Mouse (Mus musculus): ENCODE results near the gene Lgmn. TPM values are rescaled to one million over a fixed set of nuclear protein-coding genes. Genes with fewer than 3 reads are reported as not detected.

The Lgmn gene
- total RNA-seq, 2 experiments from 2014 or later: 29.4 to 31.9 TPM

DNA sequence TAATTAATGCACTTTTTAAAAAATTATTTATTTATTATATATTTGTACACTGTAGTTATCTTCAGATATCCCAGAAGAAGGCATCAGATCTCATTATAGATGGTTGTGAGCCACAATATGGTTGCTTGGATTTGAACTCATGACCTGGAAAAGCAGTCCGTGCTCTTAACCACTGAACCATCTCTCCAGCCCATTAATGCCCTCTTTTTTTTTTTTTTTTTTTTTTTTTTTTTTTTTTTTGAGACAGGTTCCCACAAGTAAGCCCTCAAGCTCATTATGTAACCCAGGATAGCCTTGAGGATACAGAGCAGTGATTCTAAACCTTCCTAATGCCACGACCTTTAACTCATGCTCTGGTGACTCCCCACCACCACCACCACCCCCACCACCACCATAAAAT lies 48.5 kb downstream of the Lgmn start:
- DNase-seq: no peak

DNA sequence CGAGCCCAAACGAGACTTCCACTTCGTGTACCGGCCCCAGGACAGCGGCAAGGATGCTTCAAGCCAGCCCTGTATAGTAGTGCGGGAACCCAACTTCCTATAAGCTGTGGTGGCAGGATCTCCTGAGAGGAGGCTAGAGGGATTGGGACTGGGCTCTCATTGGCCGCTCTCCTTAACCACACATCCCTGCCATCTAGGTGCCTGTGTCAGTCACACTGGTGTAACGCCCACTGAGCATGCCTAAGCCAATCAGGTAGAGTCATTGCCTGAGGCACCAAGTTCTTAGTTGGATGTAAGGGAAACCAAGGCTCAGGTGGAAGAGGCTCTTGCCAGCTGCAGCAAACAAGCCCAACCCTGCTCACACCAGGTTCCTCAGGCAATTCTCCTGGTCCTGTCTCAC lies 49.6 kb downstream of the Lgmn start:
- DNase-seq: no peak

DNA sequence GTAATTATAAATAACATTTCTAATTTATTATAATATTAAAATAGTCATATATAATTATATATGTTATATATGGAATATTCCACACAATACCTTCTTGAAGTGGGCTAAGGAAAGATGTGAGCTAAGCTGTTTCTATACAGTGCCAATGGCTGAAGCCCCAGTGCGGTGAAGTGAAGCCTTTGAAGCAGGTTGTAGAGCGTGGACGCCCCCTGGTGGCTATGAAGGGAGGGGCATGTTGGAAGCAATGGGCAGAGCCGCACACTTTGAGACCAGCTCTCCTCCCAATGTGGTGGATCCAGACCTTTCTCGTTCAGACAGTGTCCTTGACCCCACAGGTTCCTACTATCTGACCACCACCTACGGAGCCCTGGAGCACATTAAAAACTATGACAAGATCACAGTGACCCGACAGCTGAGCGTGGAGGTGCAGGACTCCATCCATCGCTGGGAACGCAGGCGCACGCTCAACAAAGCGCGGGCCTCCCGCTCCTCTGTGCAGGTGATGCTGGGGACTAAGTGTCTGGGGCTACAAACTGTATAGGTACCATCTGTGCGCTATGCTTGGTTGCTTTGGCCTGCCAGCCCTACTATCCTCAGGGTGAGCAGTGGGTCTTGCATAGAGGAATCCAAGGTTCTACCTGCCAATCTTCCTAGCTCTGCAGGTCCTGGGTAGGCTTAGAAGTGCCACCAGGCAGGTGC lies 52.2 kb downstream of the Lgmn start:
- peak; percentile 41 for DNase-seq

DNA sequence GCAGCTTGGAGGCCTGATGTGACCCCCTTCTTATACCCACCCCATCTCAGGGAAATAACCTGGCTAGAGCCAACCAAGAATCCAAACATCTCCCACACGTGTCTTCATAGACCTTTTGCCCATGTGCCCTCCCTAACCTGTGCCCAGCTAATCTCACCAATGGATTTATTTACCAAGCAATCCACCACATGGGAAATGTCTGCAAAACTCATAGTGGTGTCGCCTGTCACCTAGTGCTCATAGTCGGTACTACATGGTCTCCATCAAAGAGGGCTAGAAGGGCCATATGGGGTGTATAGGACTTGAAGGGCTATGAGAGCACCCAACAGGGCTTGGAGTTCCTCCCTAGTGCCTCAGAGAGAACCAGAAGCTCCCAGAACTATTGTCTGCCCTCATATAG lies 54.8 kb downstream of the Lgmn start:
- no peak for DNase-seq

DNA sequence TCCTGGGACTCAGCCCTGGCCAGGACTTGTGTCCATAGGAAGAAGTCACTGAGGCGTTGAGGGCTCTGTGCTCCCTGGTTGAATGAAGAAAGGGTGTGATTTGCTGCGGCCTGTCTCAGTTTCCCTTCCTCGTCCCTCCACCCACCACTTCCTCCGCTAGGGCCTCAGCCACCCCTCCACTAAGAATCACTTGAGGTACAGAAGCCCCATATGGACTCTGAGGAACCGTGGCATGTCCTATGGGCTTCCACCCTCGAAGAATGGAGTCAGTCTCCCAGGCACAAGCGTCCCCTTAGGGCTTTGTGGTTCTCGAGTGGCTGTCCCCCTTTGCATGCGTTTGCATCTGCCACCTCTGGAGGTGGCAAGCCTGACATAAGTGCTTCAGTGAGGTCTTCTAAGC lies 56.3 kb downstream of the Lgmn start:
- no peak for DNase-seq

DNA sequence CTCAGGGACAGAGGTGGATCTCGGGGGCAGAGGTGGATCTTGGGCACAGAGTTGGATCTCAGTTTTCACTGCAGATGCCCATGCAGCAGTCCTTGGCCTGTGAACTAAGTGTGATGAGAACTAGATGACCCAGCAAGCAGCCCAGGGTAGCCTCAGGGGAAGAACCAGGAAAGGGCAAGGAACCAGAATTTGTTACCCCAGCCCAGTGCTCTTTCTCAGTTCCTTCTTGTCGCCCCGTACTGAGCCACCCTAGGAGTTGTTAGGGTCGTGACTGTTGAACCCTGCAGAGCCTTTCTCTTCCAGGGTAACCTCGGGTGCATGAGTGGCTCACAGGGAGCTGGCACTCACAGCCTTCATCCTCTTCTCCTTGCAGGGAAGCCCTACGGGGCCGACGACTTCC lies 57.4 kb downstream of the Lgmn start:
- no peak for DNase-seq

DNA sequence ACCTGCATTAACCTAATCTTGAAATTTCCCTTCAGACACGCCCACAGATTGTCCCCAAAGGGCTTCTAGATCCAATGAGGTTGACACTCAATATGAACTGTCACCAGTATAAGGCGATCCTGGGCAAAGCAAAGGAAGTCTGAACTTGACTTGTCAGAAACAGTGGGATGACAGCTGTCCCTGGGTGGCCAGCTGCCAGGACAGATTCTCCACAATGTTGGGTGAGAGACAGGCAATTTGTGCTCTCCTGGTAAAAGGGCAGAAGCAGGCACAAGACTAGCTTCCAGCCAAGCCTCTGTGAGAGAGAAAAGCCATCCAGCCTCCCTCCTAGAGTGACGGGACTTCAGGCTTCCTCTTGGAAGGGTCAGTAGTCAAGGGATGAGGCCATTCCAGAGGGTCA lies 67.3 kb downstream of the Lgmn start:
- DNase-seq: no peak

DNA sequence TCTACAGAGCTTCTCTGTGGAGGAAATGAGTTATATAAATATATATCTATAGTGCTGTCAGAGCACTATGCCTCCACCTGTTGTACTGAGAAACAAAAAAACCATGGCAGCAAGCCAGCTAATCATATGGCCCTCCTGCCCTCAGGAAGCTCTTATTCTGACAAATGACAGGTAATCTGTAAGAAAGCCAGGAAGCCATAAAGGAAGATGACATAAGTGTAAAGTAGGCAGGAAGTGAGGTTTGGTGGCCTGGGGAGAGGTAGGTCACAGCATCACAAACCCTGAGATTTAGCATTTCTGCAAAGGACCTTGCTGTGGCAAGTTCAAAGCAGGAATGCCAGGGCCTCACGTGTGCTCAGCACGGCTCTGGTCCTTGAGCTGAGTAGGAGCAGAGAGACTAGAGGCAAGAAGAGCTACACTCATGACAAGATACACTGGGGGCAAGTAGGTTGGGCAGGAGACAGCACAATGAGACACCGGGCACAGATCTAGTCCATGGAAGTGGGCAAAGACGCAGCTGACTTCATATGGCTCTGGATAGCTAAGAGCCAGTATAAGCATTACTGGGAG lies 68.6 kb downstream of the Lgmn start:
- no peak for DNase-seq

DNA sequence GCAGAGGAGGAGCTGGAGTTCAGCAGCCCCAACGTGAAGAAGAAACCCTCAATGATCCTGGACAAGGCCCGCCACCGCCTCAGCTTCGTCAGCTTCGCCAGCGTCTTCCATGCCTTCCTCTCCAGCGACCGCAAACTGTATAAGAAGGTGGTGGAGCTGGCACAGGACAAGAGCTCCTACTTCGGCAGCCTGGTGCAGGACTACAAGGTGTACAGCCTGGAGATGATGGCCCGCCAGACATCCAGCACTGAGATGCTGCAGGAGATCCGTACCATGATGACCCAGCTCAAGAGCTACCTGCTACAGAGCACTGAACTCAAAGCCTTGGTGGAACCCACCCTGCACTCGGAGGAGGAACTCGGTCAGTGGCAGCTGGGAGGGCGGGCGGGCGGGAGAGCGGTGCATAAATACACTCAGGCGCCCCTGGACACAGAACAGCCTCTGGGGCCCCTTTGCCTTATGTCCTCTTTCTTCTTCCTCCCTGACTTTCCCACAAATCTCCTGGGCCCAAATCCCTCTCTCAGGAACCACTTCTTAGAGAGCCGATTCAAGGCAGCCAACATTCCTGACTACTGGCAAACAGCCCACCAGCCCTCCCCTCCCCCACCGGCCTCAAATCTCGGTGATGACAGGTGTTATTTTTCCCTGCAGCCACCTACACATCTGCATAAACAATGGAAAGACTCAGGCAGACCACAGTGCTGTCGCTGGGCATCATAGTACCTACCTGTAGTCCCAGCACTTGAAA lies 70.0 kb downstream of the Lgmn start:
- no peak for DNase-seq

DNA sequence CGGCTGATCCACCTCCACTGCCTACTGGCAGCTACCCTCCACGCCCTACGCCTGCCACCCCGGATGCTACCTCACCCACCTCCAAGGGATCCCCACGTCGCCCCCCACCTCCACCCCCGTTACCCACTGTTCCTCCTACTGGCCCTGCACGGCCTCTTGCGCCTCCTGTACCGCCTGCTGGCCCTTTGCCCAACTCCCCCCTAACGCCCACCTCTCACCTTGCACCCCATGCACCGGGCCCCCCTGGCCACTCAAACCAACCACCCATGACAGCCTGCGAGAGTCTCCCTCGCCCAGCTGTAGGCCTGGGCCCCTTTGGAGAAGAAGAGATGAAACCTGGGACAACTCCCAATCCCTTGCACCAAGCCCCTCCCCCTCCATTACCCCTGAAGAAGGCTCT lies 71.1 kb downstream of the Lgmn start:
- no peak for DNase-seq

DNA sequence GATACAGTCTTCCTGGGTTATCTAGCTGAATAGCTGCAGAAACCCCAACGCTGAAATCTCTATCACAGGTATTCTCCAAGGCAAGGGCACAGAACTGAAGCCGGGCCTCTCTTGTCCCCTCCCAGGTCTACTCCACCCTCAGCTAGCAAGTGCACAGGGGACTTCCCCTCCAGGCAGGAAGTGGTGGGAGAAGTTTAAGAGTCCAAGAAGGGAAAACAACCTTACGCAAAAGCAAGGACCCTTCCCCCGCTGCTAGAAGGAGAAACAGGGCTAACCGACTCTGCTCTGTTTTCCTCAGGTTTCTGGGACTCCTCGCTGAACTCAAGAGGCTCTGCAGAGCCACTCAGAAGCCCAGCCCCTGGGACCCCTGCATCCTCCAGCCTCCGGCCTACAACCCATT lies 71.5 kb downstream of the Lgmn start:
- no peak for DNase-seq

DNA sequence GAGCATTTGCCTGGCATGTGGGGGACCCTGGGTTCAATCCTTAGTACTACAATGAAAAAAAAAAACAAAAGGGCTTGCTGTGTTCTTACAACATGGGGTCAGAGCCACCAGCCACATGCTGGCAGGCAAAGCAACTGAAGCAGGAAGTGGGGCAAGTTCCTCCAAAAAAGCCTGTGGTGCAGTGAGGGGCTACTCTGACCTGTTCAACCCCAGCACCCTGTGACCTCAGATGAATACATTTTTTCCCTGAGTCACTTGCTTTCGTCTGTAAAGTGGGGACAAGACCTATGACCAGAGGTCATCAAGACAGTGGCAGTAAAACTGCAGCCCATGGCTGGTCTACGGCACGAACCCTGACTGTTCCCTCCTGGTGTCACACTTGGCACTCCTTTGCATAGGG lies 72.5 kb downstream of the Lgmn start:
- no peak for DNase-seq

DNA sequence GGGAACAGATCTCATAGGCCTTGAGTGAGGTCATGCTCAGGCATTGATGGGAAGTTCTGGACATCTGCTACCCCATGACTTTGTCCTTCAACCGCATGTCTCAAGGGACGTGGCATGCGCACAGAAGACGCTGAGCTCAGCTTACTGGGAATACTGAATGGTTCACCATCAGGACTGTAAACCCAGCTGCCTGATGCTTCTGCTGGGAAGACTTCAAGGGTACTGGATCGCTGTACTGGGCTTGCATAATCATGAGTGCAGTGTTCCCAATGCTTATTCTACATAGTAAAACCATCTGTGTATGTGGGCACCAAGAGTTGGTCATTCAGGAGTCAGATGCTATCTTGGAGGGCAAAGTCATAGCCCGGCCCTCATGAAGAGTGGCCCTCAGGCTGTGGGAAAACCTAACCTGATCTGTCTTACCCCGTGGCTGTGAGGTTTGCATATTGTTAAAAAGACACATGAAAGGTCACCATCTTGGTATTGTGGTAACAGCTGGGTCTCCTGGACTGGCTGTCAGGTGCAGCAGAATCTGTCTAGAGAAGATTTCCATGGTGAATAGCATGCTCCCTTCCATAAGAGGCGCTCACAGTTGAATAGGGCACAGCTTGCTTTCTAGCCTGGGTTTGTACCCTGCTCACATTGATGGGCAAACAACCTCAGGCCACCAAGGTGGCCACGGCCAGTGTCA lies 73.3 kb downstream of the Lgmn start:
- no peak for DNase-seq

DNA sequence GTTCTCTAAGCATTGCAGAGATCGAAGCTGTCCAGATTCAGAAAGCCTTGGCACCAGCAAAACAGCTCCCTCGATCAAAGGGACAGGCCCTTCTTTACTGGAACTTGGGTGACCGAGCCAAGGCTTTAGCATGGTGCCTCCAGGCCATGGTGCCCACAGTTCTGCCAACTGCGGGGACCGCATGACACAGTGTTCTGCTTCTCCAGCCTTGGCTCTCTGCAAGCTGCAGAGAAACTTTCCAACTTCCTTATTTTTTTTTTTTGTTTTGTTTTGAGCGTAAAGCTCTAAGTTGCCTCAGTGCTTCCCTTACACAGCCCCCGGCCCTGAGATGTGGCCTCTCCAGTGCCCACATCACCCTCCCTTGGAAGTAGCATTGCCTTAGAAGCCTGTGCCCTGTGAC lies 74.6 kb downstream of the Lgmn start:
- DNase-seq: no peak

DNA sequence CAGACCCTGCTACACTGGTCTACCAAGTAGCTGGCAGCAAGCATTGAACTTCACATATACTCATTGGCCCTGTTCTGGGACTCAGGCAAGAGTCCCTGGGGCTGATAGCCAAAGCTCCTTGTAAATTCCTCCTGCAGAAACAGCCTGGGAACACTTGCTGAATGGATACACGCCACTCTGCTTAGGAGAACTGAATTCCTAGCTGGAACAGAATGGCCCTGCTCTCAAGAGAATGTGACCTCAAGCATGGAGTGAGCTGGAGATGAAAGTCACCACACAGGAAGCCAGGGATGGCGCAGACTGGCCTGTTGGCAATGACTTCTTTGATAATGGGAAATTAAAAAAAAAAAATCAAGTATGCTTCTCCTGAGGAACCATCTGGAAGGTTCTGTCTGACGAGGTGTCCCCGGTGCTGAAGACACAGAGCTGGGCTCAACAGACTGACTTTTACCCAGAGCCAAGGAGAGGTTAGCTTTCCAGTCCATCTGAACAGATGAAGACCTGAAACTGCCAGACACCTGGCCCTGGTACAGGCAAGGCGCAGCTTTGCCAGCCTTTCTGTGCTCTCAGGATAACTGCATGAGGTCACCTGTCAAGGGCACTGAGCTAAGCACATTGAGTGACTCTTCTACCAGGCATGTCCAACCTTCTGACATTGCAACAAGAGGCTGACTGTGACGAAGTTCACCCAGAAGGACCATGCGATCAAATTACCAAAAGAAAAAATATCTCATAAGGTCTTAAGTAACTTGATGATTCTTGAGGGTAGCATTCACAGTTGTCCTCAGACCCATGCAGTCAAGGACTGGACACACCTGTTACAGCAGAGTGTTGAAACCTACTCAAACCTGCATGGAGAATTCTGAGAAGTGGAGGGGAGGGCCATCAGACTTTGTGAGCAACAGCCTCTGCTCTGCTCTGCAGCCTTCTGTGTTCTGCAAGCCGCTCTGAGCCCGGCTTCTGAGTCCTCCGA lies 78.1 kb downstream of the Lgmn start:
- no peak for DNase-seq

DNA sequence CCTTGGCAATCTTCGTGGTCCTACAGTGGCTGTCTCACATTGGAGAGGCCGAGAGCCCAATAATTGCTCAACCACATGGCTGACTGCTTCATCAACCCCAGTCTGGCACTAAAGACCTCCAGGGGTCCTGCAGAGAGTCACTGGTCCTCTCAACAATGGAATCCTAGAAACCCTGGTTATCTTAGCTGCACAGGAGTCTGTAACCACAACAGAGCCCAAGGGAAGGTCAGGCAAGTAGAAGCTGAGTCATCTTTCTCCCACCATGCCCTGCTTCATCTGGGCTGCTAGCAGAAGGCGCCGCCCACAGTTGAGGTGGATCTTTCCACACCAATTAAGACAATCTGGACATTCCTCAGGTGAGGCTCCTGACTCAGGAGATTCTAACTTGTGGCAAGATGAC lies 80.2 kb downstream of the Lgmn start:
- DNase-seq: no peak

DNA sequence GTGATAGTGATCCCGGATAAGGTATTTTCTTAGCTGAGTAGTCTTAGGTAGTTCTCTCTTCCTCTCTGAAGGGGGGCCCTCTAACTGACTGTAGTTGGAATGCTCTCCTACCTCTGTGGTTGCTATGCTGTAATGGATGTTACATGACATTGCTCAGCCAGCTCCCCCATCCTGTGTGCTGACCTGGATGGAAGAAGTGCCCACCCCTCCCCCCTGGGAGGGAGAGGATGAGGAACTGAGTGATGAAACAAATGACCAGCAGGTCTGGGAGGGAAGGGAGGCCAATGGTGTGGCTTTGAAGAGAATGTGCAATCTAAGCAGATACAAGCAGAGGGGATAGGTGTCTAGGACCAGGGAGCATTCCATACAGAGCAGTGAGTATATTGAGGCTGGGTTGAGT lies 82.8 kb downstream of the Lgmn start:
- DNase-seq: no peak

DNA sequence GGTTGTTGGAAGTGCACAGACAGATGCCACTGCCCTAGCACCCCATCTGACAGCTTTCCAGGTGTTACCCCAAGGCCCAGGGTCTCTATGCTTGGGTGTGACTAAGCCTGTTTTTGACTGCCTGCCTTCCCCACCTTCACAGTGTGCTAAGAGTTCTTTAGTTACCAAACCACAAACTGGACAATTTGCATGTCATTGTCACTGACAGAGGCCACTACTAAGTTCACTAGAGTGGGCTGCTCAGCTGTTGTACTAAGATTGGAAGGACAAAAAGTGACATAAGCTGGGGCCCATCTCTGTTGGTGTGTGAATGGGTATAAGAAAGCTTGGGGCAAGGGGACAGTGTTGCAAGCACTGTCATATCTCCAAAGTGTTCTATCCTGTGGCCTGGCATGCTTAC lies 83.8 kb downstream of the Lgmn start:
- no peak for DNase-seq

DNA sequence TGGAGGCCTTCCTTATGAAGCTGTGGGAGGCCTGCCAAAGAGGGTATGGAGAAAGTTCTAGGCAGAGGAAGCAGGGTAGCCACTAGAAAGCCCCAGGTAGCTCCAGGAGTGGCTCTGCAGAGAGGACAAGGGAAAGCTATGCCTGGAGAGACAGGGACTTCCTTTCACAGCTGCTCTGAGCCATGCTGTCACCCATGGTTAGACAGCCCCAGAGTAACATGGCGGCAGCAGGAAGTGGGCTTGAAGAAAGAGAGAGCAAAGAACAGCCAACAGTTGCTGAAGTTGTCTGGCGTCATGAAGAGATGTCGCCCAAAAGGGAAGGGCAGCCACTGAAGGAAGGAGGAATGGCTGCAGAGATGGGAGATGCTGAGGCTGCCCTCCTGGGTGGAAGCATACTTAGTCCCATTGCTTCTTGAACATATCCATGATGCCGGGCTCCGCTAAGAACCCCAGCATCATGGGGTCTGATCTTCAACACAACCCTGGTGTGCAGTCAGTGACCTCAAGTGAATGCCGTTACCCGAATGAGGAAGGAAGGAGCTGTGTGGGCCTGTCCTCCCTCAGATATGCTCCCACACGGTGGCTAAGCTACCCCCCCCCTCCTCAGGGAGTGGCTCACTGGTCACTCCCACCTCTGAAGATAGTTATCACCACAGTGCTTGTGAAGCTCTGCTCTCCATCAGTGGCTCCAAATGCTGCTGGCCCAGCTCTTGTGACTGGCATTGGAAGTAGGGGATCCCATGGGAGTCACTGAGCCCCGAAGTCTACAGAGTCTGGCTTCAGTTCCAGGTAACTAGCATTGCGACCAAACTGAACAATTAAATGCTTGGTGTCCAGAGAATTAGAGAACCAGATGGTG lies 85.3 kb downstream of the Lgmn start:
- no peak for DNase-seq

DNA sequence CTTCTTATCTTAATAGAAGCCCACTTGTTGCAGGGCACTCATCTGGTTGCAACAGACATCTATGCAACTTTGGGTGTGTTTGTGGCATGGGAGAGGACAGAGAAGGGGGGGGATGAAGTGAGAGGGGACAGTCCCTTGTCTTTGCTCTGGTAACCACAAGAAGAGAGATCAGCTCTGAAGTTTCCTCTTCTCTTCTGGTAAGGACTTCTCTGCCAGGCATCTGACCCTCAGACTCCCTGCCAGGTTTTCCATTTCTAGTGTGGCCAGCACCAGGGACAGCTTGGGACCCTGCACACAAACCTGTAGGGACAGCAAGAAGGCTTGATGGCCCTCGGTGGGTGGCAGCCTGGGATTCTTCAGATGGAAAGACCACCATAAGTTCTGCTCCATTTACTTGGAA lies 88.6 kb downstream of the Lgmn start:
- DNase-seq: no peak

DNA sequence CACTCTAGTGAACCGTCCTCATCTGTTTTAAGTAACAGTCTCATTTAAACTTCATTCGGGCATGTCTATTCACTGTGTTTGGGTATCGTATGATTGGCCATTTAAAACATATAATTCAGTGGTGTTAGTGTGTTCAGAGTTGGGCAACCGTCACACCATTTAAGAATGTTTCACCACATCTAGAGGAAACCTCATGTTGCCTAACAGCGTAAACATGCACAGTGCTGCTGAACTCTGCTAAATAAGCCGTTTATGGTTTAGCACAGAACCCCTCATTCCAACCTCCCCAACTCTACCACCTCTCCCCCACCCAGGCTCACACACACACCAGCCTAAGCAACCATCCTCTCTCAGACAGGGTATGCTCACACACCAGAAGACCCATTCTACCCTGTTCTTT lies 91.2 kb downstream of the Lgmn start:
- DNase-seq: no peak

All from gastrocnemius, postnatal 25 days (tissue).